Mouse (Mus musculus): Measurements from ENCODE around the gene Arfgap3.

DNA sequence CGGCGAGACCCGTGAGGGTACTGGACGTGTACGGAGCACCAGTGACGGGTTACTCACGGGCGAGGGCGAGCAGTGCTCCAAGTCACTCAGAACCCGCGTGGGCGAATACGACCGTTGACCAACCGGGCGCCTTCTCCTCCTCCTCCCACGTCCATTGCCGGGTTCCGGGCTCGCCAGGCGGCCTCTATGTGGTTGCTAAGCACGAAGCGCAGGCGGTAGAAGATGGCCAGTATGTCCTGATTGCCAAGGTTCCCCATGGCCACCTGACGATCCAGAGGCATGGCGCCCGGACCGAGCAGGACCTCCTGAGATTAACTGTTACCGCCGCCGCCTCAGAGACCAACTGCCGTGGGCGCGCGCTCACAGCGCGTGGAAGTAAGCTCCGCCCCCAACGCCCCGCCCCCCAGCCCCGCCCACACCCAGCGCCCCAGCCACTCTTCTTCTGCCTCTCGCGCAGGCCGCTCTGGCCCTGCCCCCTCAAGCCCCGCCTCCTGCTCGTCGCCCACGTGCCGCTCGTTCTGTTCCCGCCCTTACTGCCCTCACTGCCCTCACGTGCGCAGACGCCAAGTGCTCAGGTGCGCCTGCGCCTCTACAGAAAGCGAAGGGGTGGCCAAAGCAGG, 17.0 kb upstream of the Arfgap3 start:
- TF ChIP-seq CTCF (IDR thresholded peaks at IDR 0.05; ENCODE audit: borderline replicate concordance, extremely low read depth, insufficient read depth, insufficient read length): no peak
- TF ChIP-seq POLR2A (IDR thresholded peaks at IDR 0.05; ENCODE audit: borderline replicate concordance, extremely low read depth, insufficient read depth, insufficient read length, poor library complexity, severe bottlenecking): no peak
